Mouse (Mus musculus) C2C12 (cell line): ENCODE data around the gene Akr7a5.

Experiments
- CTCF ChIP-seq: IDR thresholded peaks from one replicate; pipeline ENCODE4 v1.5.1; 2011; ENCODE audit not compliant: control insufficient read depth, insufficient read depth, insufficient read length
- MAX ChIP-seq: IDR thresholded peaks from one replicate; pipeline ENCODE4 v1.6.1; 2011; ENCODE audit warnings: mild to moderate bottlenecking, control low read depth
- MYOD1 ChIP-seq: IDR thresholded peaks from one replicate; pipeline ENCODE4 v1.6.1; 2011; ENCODE audit warnings: low read depth; ENCODE audit not compliant: control insufficient read depth, insufficient read length
- MYOG ChIP-seq: IDR thresholded peaks from one replicate; pipeline ENCODE4 v1.6.1; 2011; ENCODE audit not compliant: control insufficient read depth, insufficient read length; ENCODE audit errors: extremely low read depth
- USF1 ChIP-seq: IDR thresholded peaks from one replicate; pipeline ENCODE4 v1.6.1; 2011; ENCODE audit warnings: low read depth, mild to moderate bottlenecking, control low read depth, moderate library complexity

GRCm38 (mm10) chr4:139297566-139297965 lies 13.0 kb upstream of the Akr7a5 start:
- TF ChIP-seq MYOG (no peak), MAX (no peak), CTCF (no peak), MYOD1 (no peak), USF1 (no peak)
